Mouse (Mus musculus): ENCODE measurements around the gene Layn.

DNA sequence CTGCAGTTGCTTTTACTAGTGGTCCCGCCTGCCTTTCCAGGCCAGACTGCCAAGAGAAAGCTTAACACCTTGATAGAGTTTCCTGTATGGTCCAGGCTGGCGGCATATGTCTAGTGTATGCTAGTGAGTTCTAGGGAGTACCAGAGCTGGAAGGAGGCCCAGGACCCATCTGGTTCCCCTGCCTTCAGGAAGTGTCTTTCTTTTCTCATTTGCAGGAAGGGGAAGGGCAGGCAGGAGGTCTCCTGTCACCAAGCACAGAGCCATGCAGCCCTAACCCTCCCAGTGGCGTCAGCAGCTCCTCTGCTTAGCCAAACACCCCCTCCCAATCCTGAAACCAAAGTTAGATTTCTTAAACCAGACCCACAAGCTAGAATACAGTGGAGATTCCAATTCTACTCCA, 1.1 kb downstream of the Layn start:
- no peak for TF ChIP-seq CTCF (conservative IDR thresholded peaks at IDR 0.05; ENCODE audit: low read length)
- no peak for TF ChIP-seq POU5F1 (IDR thresholded peaks at IDR 0.05; ENCODE audit: borderline replicate concordance, low read length)

Data from E14TG2a.4 (cell line).